Mouse (Mus musculus): Measurements from ENCODE around the gene Uqcc2. TPM values are rescaled to one million over a fixed set of nuclear protein-coding genes. Genes with fewer than 3 reads are reported as not detected.

The Uqcc2 gene
- polyA plus RNA-seq, 1 experiment, result 219 TPM

DNA sequence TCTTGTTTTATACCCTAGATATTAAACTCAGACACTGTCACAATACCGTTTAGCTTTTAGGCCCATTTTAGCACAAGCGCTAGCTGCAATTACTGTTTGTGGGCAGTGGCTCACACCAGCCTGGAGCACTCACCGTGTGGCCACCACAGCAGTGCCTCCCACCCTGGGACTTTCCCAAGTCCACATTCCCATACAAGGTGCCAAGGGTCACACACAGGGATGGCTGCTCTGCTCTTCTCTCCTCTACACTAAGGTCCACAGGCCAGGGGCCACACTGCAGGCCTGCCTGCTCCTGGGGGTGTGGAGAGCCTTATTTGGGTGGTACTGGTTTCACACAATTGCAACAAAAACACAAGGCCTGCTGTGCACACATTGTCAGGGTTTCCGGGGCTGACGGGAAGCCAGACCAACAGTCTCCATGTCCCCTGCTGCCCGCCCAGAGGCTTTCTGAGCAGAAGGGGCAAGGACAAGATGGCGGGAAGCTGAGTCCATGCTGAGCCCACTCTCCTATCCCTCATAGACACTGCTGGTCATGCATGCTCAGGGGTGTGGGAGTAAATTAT lies 9.8 kb downstream of the Uqcc2 start:
- DNase-seq (ENCODE audit: low read depth), result no peak

DNA sequence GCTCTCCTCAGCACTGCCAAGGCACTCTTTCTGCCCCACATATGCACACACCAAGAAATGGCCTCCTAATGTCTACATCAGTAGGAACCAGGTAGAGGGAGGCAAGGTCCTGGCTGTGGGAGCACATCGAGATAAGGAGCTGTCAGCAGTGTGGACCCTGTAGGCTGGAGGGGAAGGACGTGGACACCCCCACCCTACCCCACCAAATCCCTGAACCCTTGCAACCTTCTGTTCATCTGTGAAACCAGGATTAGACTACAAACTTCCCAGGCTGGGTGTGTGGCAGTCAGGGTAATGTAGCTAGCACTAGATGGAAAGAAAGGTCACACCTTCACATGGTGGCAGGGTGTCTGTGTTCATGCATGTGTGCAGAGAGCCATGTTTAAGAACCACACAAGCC lies 10.6 kb downstream of the Uqcc2 start:
- no peak for DNase-seq (ENCODE audit: low read depth)

DNA sequence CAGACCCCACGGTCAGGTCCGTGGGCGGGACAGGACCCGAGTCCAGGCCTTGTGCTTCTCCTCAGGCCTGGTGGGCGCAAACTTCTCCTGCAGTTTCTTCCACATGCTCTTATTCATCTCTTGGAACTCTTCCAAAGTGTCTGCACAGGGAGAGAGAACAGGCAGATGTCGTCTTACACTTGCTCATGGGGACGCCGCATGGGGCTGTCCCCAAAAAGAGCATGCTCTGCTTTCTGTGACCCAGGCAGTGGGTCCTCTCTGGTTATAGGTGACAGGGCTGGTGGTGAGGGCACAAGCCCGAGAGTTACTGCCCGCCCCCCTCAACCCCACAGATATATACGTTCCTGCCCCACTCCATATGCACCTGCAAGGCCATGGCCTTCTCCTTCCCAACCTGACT lies 11.0 kb downstream of the Uqcc2 start:
- no peak for DNase-seq (ENCODE audit: low read depth)

DNA sequence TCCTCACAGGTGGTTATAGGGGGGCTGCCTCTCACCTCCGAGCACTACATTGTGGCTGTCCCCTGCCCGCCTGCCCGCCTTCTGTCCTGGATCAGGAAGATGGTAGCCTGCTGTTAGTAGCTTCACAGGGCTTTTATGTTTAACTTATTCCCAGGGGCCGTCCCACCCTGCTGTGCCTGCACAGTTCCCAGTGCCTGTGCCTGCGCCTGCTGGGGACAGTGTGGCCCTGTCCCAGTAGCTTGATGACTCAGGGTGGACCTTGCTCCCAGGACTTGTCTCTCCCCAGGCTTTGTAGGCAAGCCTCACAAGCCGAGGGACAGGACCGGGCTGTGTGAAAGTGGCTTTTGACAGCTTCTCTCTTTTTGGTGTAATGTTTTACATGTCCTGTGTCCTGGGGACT lies 11.9 kb downstream of the Uqcc2 start:
- no peak for DNase-seq (ENCODE audit: low read depth)

DNA sequence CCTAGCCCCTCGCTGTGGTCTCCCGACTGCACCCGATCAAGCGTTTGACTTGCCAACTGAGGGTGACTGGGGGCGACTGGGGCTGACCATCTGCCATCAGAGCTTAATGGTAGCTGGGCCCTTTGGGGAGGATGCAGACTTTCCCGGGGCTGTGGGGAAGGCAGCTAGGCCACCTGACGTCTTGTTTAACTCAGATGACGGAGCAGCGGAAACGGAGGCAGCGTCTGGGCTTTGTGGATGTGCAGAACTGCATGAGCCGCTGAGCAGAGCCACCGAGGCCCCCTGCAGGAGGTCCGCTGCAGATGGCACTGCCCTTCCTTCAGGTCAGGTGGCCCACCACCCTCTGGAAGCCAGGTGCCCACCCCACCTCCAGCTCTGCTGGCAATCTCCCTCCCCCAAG lies 12.4 kb downstream of the Uqcc2 start:
- DNase-seq (ENCODE audit: low read depth), result no peak

DNA sequence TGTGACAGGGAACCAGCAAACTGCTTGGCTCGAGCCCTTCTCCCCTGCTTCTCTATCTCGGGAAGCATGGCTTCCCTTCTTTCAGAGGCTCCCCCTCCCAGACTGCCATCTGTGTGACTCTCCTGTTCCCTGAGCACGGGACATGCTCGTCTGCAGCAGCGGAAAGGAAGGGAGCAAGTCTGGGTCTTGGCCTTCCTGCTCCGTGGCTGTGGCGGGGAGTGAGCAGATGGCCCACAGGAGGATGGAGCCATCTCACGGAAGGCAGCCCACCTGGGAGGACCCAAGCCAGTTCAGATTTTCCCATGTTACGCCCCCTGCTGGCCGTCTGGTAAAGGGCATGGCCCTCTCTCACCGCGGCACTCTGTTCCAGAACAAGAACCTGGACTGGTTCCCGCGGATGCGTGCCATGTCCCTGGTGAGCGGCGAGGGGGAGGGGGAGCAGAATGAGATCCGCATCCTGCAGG lies 13.1 kb downstream of the Uqcc2 start:
- no peak for DNase-seq (ENCODE audit: low read depth)

DNA sequence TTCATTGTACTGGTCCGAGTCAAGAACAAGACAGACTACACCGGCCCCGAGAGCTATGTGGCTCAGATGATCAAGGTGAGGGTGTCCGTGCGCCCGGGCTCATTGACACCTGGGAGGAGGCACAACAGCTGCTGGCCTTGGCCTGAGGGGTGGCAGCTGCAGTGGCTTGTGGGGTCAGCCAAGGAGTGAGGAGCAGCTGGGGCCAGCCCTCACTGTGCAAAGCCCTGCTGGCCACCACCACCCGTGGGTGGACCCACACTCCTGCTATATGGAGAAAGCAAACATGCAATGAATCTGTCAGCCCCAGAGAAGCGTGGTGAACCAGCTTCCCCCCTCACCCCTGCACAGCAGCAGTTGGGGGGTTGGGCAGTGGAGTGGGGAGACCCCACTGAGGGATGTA lies 13.8 kb downstream of the Uqcc2 start:
- no peak for DNase-seq (ENCODE audit: low read depth)

DNA sequence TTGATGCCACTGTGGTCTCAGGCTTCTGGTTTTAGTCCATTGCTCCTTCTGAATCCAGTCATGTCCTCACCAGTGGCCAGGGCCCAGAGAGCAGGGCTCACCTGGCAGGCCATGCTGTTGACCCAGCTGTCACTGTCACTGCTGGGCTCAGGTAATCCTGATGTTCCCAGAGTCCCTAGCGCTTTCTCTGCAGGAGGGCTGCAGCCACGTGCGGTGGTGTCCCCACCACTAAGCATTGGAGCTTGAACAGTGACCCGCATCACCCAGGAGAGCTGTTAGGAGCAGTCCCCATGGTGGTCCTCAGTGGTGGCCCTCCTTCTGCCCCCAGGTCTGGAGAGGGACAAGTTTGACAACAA lies 14.2 kb downstream of the Uqcc2 start:
- DNase-seq (ENCODE audit: low read depth), result no peak

DNA sequence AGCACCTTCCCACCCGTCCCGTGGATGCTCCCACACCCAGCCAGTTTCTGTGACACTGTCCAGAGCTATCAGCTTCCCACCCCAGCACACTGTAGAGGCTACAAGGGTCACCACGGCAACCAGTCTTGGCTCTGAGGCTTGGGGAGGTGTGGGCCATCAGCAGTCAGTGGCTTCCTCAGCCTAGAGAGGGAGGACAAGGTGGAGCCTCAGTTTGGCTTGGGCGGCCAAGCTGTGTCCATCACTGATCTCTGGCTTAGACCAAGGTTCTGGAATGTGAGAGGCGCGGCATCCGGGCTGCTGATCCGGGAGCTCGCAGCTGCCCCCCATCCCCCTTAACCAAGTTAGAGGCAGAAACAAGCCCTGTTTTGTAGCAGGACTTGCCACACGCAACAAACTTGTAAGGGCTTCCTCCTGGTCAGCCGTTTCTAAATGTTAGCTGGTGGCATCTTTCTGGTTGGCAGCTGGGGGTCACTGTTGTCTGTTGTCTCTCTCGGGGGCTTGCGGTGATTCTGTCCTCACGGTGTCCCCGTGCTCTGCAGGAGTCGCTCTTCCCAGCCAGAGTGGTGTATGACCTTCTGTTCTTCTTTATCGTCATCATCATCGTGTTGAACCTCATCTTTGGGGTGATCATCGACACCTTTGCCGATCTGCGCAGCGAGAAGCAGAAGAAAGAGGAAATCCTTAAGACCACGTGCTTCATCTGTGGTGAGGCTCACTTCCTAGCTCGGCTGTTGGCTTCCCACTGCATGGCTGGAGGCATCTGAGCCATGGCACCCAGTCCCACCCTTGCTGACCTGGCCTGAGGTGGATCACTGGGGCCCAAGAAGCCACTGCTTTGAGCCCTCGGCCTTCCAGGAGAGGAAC lies 14.8 kb downstream of the Uqcc2 start:
- DNase-seq (ENCODE audit: low read depth), result no peak

DNA sequence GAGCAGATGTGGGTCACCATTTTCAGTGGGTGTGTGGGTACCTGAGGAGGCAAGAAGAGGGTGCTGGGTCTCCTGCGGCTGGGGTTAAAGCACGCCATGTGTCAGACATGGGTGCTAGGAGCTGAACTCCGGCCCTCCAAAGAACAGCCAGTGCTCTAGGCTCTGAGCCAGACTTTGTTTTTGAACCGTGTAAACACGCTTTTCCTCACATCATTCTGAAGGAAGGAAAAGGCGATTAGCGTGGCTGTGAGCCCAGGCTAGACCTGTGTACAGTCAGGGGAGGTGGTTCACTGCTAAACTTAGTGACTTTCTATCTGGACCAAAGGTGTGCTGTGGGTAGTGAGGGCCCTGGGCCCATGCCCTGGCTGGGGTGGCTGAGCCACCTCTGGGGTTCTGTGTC lies 23.6 kb downstream of the Uqcc2 start:
- no peak for DNase-seq (ENCODE audit: low read depth)

DNA sequence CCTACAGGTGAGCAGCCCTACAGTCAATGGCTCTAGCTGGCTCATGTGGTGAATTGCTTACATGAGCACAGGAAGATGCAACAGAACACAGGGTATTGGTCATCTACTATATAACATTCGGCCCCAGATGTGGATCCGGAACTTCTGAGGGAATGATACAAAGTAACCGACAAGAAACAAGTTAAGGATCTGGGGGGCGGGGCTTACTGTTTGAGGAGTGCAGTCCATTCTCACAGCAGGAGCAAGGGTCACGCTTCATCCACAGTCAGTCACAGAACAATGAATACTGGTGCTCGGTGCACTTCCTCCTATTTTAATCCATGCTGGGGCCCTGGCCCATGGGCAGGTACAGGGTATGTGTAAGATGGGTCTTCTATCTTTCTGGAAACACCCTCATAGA lies 25.8 kb downstream of the Uqcc2 start:
- no peak for DNase-seq (ENCODE audit: low read depth)

DNA sequence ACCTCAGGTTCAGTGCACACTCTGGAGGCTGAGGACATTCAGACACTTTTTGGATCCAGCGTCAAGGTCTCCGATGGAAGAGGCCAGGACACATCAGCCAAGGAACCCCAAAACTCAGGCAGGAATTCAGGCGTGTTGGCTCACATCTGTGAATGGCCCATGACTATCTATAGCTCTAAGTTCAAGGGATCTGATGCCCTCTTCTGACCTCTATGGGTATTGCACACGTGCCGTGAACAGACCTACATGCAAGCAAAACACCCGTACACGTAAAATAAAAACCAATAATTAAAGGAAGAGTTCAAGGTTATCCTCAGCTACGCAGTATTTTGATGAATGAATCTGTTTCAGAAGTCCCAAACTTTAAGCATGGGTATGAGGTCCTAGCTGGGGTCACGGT lies 27.0 kb downstream of the Uqcc2 start:
- DNase-seq (ENCODE audit: low read depth), result no peak

DNA sequence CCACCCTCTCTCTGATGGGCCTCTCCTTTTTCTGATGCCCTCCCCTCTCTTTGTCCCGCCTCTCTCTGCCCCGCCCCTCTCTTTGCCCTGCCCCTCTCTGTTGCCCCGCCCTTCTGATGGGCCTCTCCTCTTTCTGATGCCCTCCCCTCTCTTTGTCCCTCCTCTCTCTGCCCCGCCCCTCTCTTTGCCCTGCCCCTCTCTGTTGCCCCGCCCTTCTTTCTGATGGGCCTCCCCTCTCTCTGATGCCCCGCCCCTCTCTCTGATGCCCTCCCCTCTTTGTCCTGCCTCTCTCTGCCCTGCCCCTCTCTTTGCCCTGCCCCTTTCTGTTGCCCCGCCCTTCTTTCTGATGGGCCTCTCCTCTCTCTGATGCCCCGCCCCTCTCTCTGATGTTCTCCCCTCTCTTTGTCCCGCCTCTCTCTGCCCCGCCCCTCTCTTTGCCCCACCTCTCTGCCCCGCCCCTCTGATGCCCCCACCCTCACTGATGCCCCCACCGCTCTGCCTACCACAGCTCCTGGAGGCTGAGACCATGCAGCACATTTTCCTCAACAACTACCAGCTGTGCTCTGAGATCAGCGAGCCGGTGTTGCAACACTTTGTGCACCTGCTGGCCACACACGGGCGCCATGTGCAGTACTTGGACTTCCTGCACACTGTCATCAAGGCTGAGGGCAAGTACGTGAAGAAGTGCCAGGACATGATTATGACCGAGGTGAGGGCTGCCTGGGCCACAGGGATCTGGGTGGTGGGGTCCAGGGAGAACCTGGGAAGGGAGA lies 27.8 kb downstream of the Uqcc2 start:
- no peak for DNase-seq (ENCODE audit: low read depth)

DNA sequence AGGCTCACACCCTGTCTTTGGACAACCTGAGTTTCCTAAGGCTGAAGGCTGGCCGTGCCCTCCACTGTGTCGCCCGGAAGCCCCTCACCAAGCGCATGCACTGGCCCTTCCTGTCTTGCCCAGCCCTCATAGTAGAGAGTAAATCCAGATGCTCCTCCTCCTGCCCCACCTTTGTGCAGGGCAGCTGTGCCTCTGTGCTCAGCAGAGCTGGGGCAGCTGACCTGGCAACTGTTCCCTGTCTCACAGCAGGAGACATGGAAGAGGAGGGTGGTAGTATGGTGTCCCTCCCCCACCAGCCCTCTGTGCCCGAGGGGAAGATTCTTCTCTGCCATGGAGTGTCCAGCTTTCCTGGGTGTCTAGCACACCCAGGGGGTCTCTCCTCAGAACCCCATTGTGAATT lies 32.0 kb downstream of the Uqcc2 start:
- no peak for DNase-seq (ENCODE audit: low read depth)

DNA sequence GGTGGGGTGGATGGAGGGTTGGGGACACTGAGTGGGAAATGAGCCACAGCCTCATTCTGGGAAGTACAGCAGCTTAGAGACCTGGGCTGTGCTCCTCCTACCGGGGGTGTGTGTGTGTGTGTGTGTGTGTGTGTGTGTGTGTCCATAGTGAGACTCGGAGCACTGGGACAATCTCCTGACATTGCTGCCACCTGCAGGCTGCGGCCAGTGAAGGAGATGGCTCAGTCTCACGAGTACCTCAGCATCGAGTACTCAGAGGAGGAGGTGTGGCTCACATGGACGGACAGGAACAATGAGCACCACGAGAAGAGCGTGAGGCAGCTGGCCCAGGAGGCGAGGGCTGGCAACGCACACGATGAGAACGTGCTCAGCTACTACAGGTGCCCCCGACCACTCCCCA lies 38.0 kb downstream of the Uqcc2 start:
- DNase-seq (ENCODE audit: low read depth), result no peak

DNA sequence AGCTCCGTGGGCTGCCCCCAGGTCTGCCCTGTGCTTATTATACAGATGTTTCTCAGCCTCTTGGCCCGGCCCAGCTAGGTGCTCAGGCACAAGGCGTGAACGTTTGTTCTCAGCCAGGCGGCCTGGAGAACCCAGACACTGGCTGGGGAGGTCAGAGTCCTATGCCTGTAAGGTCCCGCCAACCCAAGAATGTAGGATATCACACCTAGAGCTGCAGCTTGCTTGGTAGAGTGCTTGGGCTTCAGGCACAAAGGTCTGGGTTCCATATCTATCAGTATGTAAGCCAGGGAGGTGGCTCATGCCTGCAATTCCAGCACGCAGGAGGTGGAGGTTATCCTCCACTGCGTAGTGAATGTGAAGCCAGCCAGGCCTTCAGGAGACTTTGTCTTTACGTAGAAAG lies 43.6 kb downstream of the Uqcc2 start:
- no peak for DNase-seq (ENCODE audit: low read depth)

DNA sequence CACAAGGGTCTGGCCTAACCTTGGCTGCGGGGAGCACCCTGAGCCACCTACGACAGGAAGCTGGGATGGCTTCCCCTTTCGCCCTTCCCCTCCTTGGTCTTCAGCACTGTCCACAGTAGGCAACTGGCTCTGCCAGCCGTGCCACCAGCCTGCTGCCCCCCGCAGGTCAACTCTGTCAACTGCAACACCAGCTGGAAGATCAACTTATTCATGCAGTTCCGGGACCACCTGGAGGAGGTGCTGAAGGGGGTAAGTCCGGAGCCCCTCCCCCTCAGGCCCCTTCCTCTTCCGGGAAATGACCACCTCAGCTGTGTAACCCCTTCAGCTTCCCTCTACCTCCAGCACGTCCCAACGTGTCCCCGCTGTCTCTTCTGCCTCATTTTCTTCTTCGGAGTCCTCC lies 46.3 kb downstream of the Uqcc2 start:
- no peak for DNase-seq (ENCODE audit: low read depth)

DNA sequence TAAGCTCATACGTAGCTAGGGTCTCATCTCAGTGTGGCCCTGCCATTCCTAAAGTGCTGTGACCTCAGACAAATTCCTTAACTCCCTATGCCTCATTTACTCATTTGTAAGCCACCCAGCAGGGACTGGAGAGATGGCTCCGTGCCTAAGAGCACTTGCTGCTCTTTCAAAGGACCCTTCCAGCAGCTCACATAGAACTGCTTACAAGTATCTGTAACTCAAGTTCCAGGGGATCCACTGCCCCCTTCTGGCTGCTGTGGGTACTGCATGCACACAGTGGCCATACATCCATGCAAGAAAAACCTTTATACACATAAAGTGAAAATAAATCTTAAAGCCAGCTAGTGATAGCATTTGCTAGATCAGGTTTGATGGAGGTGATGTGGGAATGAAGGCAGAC lies 48.0 kb downstream of the Uqcc2 start:
- DNase-seq (ENCODE audit: low read depth), result no peak

DNA sequence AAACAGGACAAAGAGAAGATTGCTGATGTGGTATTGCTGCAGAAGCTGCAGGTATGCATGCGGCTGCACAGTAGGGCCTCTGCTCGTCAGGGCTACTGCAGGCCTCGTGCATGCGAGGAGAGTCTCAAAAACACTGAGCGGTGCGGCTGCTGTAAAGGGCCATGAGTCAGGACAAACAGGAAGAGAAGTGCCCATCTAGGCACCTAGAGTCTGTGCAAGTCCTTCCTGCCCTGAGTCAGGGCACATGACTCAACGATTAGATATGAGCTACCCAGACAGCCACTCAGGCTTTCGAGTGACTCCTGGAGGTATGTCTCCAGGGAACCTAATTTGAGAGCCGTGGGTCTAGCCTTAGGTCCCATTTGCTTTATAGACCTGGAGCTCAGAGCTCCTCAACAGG lies 50.1 kb downstream of the Uqcc2 start:
- DNase-seq (ENCODE audit: low read depth), result no peak

DNA sequence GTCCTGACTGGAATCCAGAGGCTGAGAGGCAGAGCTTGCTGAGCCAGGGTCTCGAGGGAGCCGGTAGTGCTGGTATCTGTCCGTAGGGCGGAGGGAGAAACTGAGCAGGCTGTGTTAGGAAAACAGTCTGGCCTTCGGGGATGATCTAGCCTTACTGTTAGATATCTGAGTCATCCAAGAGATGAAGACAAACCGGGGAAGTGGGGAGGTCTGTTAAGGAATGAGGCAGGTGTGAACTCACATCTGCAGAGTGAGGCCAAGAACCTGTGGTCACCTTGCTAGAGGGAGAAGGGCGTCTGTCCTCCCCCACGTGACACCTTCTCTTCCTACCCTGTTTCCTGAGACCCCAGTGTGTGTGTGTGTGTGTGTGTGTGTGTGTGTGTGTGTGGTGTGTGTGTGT lies 50.9 kb downstream of the Uqcc2 start:
- no peak for DNase-seq (ENCODE audit: low read depth)

DNA sequence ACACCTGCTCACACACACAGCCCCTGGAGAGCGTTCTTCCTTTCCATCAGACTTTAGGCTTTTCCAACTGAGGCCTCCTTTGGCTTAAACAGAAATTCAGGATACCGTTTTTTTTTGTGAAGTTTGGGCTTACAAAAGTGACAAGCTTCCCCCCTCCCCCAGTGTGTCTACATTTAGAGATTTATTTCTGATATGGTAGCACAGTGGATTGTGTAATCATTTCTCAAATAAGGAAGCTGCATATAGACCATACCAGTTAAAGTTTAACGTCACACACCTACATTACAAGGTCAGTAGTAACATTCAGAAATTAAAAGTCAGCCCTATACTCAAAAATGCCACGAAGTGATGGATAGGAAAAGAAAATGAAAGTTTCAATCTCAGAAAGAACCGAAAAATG lies 51.8 kb downstream of the Uqcc2 start:
- no peak for DNase-seq (ENCODE audit: low read depth)

DNA sequence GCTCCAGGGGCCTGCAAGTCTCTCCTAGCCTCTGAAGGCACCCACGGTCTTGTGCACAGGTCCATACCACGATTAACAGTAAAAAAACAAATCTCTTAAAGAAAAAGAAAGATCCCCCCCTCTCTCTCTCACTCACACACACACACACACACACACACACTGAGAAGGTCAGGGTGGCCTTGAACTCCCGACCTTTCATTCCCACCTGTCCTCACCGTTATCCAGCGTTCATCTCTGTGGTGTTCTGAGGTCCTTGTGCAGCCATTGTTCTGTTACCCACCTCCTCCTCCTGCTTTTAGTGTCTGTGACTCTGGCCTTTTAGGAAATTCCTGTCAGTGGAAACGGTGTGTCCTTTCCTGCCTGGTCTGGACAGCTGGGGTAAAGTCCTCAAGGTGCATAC lies 55.2 kb downstream of the Uqcc2 start:
- DNase-seq (ENCODE audit: low read depth), result no peak

DNA sequence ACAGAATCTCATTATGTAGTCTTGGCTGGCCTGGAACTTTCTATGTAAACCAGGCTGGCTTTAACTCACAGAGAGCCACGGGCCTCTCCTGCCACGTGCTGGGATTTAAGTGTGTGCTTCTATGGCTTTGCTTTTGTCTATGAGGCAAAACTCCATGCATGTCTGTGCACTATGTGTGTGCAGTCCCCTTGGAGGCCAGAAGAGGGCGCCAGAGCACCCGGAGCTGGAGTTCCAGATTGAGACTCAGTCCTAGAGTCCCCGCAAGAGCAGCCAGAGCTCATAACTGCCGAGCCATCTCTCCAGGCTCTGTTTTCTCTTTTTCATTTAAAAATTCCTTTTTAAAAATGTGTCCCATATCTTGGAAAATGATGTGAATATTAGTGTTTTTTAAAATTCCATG lies 55.8 kb downstream of the Uqcc2 start:
- no peak for DNase-seq (ENCODE audit: low read depth)
